Mouse (Mus musculus): ENCODE results near the gene Hecw1. TPM values are rescaled to one million over a fixed set of nuclear protein-coding genes. Genes with fewer than 3 reads are reported as not detected.

Gene Hecw1
- polyA plus RNA-seq (2014; fragmentation: Illumina TruSeq; extraction: RNeasy Lipid Tissue Mini Kit (QIAGEN cat#74804); ENCODE audit: low read depth, low replicate concordance): not detected

DNA sequence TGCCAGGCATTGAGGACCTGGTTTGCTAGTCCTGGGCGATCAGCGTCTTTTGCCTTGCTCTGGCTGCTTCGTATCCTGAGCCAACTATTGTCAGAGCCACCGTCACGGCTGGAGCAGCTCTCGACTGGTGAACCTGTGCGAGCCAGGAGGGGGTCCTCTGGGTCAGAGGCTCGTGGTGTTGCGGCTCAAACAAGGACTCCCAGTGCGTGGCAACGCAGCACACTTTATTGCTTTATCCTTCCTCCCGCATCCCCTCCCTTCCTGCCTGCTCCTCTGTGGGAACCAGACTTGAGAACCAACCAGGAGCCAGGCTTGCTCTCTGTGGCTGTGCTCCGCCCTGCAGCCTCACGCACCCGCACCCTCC, at the start of gene Hecw1:
TSS of gene Hecw1 (minus strand) at position 323 of the 364 bp plus-strand sequence.

Other genes starting within 250 kb of the Hecw1 start
- gene Mrpl32, start 89.9 kb upstream of the Hecw1 start, polyA plus RNA-seq (2014; fragmentation: Illumina TruSeq; extraction: RNeasy Lipid Tissue Mini Kit (QIAGEN cat#74804); ENCODE audit: low read depth, low replicate concordance): 311 TPM
- gene Psma2, start 90.0 kb upstream of the Hecw1 start, polyA plus RNA-seq (2014; fragmentation: Illumina TruSeq; extraction: RNeasy Lipid Tissue Mini Kit (QIAGEN cat#74804); ENCODE audit: low read depth, low replicate concordance): 185 TPM
- gene AW209491, start 106.9 kb upstream of the Hecw1 start, polyA plus RNA-seq (2014; fragmentation: Illumina TruSeq; extraction: RNeasy Lipid Tissue Mini Kit (QIAGEN cat#74804); ENCODE audit: low read depth, low replicate concordance): 18.8 TPM